Comparison of ENCODE assay signal across 14 mouse cellular contexts in the genomic region with DNA sequence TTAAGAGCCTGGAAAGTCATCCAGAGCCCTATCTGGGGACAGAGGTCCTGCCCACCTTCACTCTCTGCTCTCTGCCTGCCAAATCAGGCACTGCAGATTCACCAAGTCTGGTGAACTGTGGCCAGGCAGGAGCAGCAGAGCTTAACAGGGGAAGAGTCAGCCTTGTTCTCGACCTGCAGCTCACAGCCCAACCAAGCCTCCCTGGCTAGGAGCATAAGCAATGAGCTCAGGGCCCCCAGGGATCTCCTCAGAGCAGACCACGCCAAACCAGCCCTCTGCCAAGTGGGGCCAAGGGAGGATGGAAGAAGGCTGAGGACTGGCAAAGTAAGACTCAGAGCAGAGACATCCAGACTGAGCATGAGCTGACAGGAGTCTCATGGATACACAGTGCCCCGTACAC. TPM values are rescaled to one million over a fixed set of nuclear protein-coding genes. Genes with fewer than 3 reads are reported as not detected.
DNase-seq lines count a peak whose midpoint lies in the region; ATAC-seq and TF ChIP-seq lines count a peak whose summit lies in the region.
"Had no signal": no experiment of that assay in that cellular context is flagged by ENCODE, and none has a peak within 500 bp of the region (broad histone marks: within the 10 kb centered on the region; RNA-seq: fewer than 3 reads in every experiment).

No protein-coding gene starts in this region.

- no peak for TF ChIP-seq CTCF in liver, postnatal 0 days (IDR thresholded peaks at IDR 0.05; ENCODE audit: low read depth)

- H3K27me3 ChIP-seq in embryonic facial prominence, embryonic 13.5 days, result peaks cover 4% of the 10 kb centered on the region; the same call in 1 of the 2 replicates
- no peaks in the 10 kb centered on the region for H3K27me3 ChIP-seq in embryonic facial prominence, embryonic 10.5 days (replicated peaks; ENCODE audit: low read depth, poor library complexity, severe bottlenecking)
- H3K27me3 ChIP-seq in liver, postnatal 0 days (ENCODE audit: insufficient read depth, low read length), result no peaks in the 10 kb centered on the region
- H3K27me3 ChIP-seq in forebrain, embryonic 14.5 days (replicated peaks; ENCODE audit: control insufficient read depth, insufficient read depth, low read length), result no peaks in the 10 kb centered on the region
- H3K27me3 ChIP-seq: embryonic facial prominence, embryonic 15.5 days had no signal

- H3K4me3 ChIP-seq in embryonic facial prominence, embryonic 13.5 days, result no peak overlapping the region
- no peak overlapping the region for H3K4me3 ChIP-seq in embryonic facial prominence, embryonic 10.5 days
- H3K4me3 ChIP-seq in liver, postnatal 0 days (ENCODE audit: low read depth, low read length), result no peak overlapping the region
- H3K4me3 ChIP-seq in forebrain, embryonic 14.5 days (ENCODE audit: low read depth, low read length), result no peak overlapping the region
- H3K4me3 ChIP-seq: embryonic facial prominence, embryonic 15.5 days; layer of hippocampus, adult 2 months; midbrain, embryonic 15.5 days had no signal

- ATAC-seq in embryonic facial prominence, embryonic 13.5 days (ENCODE audit: insufficient number of reproducible peaks, insufficient read depth, low FRiP score, low TSS enrichment, low read depth), result no peak
- ATAC-seq in liver, postnatal 0 days, result no peak
- ATAC-seq in frontal cortex, adult (ENCODE audit: low TSS enrichment), result no peak
- ATAC-seq in forebrain, embryonic 14.5 days, result no peak
- ATAC-seq: hindbrain, postnatal 0 days; midbrain, embryonic 15.5 days had no signal

- no peak overlapping the region for H3K27ac ChIP-seq in embryonic facial prominence, embryonic 13.5 days
- no peak overlapping the region for H3K27ac ChIP-seq in embryonic facial prominence, embryonic 10.5 days (replicated peaks)
- H3K27ac ChIP-seq in liver, postnatal 0 days (ENCODE audit: low read depth), result no peak overlapping the region
- no peak overlapping the region for H3K27ac ChIP-seq in forebrain, embryonic 14.5 days (ENCODE audit: low read depth, low read length)
- H3K27ac ChIP-seq: embryonic facial prominence, embryonic 15.5 days; hindbrain, postnatal 0 days; layer of hippocampus, adult 2 months; midbrain, embryonic 15.5 days had no signal

- WGBS in embryonic facial prominence, embryonic 13.5 days, result 52% methylated on average over 3 of the region's 3 CpGs
- 61% methylated on average over 3 of the region's 3 CpGs for WGBS in embryonic facial prominence, embryonic 10.5 days
- WGBS in liver, postnatal 0 days (ENCODE audit: insufficient replicate concordance), result 36% methylated on average over 3 of the region's 3 CpGs
- 67% methylated on average over 3 of the region's 3 CpGs for WGBS in forebrain, embryonic 14.5 days

- peaks cover 14% of the 10 kb centered on the region for H3K4me1 ChIP-seq in embryonic facial prominence, embryonic 13.5 days
- H3K4me1 ChIP-seq in embryonic facial prominence, embryonic 10.5 days, result peaks cover 12% of the 10 kb centered on the region
- no peaks in the 10 kb centered on the region for H3K4me1 ChIP-seq in liver, postnatal 0 days (ENCODE audit: insufficient read depth)
- H3K4me1 ChIP-seq in forebrain, embryonic 14.5 days (ENCODE audit: control insufficient read depth, insufficient read depth, low read length), result no peaks in the 10 kb centered on the region

- no peak for TF ChIP-seq EP300 in liver, postnatal 0 days (IDR thresholded peaks at IDR 0.05; ENCODE audit: low read depth)

- no peaks in the 10 kb centered on the region for H3K9me3 ChIP-seq in embryonic facial prominence, embryonic 13.5 days
- H3K9me3 ChIP-seq in embryonic facial prominence, embryonic 10.5 days, result no peaks in the 10 kb centered on the region
- no peaks in the 10 kb centered on the region for H3K9me3 ChIP-seq in liver, postnatal 0 days (ENCODE audit: low read length)
- H3K9me3 ChIP-seq in forebrain, embryonic 14.5 days (replicated peaks; ENCODE audit: control insufficient read depth, low read length), result no peaks in the 10 kb centered on the region
- H3K9me3 ChIP-seq: embryonic facial prominence, embryonic 15.5 days; midbrain, embryonic 15.5 days had no signal

- no peak for DNase-seq in embryonic facial prominence, embryonic 10.5 days (ENCODE audit: low spot score)
- peak; percentile 11 for DNase-seq in liver, postnatal 0 days
- no peak for DNase-seq in liver
- DNase-seq in gastrocnemius, postnatal 10 days, result peak; percentile 69
- DNase-seq in kidney, postnatal 10 days, result peak; percentile 46
- DNase-seq in forebrain, embryonic 14.5 days (ENCODE audit: low spot score), result no peak
- DNase-seq: B cell, adult 2 months; cerebellum, adult 2 months had no signal

- no peak overlapping the region for H3K4me2 ChIP-seq in embryonic facial prominence, embryonic 13.5 days
- no peak overlapping the region for H3K4me2 ChIP-seq in liver, postnatal 0 days (ENCODE audit: low read depth, low read length)
- H3K4me2 ChIP-seq in forebrain, embryonic 14.5 days (ENCODE audit: low read length), result no peak overlapping the region
- H3K4me2 ChIP-seq: embryonic facial prominence, embryonic 15.5 days; midbrain, embryonic 15.5 days had no signal

- no peaks in the 10 kb centered on the region for H3K36me3 ChIP-seq in embryonic facial prominence, embryonic 13.5 days
- H3K36me3 ChIP-seq in embryonic facial prominence, embryonic 10.5 days (replicated peaks), result no peaks in the 10 kb centered on the region
- H3K36me3 ChIP-seq in liver, postnatal 0 days (replicated peaks; ENCODE audit: insufficient read depth, low read length), result no peaks in the 10 kb centered on the region
- H3K36me3 ChIP-seq in forebrain, embryonic 14.5 days (ENCODE audit: control insufficient read depth, insufficient read depth, low read length), result no peaks in the 10 kb centered on the region
- H3K36me3 ChIP-seq: embryonic facial prominence, embryonic 15.5 days; midbrain, embryonic 15.5 days had no signal

- 0 out of 2 replicates have a peak overlapping the region, but pooled peaks have one; percentile 21 for H3K9ac ChIP-seq in embryonic facial prominence, embryonic 13.5 days
- no peak overlapping the region for H3K9ac ChIP-seq in liver, postnatal 0 days (replicated peaks)
- H3K9ac ChIP-seq in forebrain, embryonic 14.5 days (ENCODE audit: low read length), result no peak overlapping the region
- H3K9ac ChIP-seq: embryonic facial prominence, embryonic 15.5 days; midbrain, embryonic 15.5 days had no signal

RNA-seq across cellular contexts. Expression of a gene that starts 35.1 kb away (rescaled TPM):
- 18.8 and 20.7 TPM in 2 replicates for polyA plus RNA-seq in embryonic facial prominence, embryonic 13.5 days (2015; fragmentation: Nextera tagmentation; extraction: Ambion mirVana)
- 16.2 and 17.7 TPM in 2 replicates for polyA plus RNA-seq in embryonic facial prominence, embryonic 10.5 days (2016; fragmentation: Nextera tagmentation; extraction: Ambion mirVana)
- polyA plus RNA-seq in liver, postnatal 0 days (2015; fragmentation: Nextera tagmentation; extraction: Ambion mirVana), result 4.3 and 5.5 TPM in 2 replicates
- 10 to 100 TPM; 12.3 to 12.7 TPM for total RNA-seq in gastrocnemius, postnatal 10 days (2021)
- 9.0 and 10.5 TPM in 2 replicates for polyA plus RNA-seq in forebrain, embryonic 14.5 days (2014; fragmentation: Nextera tagmentation; extraction: Ambion mirVana)

Comparison
In these comparisons a context has a peak if more than half of its experiments do, and no peak if none do; other contexts are left out.
1. DNase-seq: peak in liver, postnatal 0 days (single experiment), gastrocnemius, postnatal 10 days (single experiment) and kidney, postnatal 10 days (single experiment); none in embryonic facial prominence, embryonic 10.5 days (single experiment), liver (single experiment) and forebrain, embryonic 14.5 days (single experiment).